Mouse (Mus musculus) limb, embryonic 14.5 days (tissue): ENCODE measurements at regions not wholly inside any gene's neighbourhood (a gene's known extent, or its start where the extent isn't known, plus 50 kb on each side); places are given as distances from the start of the nearest gene placed in this dataset.

Experiments used
- ATAC-seq: fragments of 200-750 bp; cut with Nextera tagmentation; 2 replicates; pipeline ENCODE4 v1.8.0; 2017; ENCODE audit warnings: low read depth, moderate number of reproducible peaks, moderate TSS enrichment; ENCODE audit not compliant: low FRiP score
- DNase-seq: peaks from one replicate; pipeline ENCODE4 v3.0.0-alpha.2; 2015; ENCODE audit warnings: low spot score
- H3K27ac ChIP-seq: fragments of 300-500 bp; sonication (generic); replicated peaks from 2 replicates; pipeline ENCODE4 v1.5.1; 2014; ENCODE audit warnings: low read depth, mild to moderate bottlenecking, low read length, moderate library complexity, mixed read lengths
- H3K27me3 ChIP-seq: fragments of 300-500 bp; sonication (generic); 2 replicates; pipeline ENCODE4 v1.6.1; 2014; ENCODE audit warnings: low read length, mixed read lengths; ENCODE audit not compliant: control insufficient read depth, insufficient read depth
- H3K36me3 ChIP-seq: fragments of 300-500 bp; sonication (generic); 2 replicates; pipeline ENCODE4 v1.6.1; 2014; ENCODE audit warnings: mild to moderate bottlenecking, low read length, moderate library complexity, mixed read lengths; ENCODE audit not compliant: control insufficient read depth, insufficient read depth
- H3K4me1 ChIP-seq: fragments of 300-500 bp; sonication (generic); 2 replicates; pipeline ENCODE4 v1.6.1; 2014; ENCODE audit warnings: antibody characterized with exemption, low read length, mixed read lengths; ENCODE audit not compliant: control insufficient read depth, insufficient read depth
- H3K4me2 ChIP-seq: fragments of 300-500 bp; sonication (generic); replicated peaks from 2 replicates; pipeline ENCODE4 v1.6.1; 2014; ENCODE audit warnings: low read depth, mild to moderate bottlenecking, low read length, moderate library complexity; ENCODE audit not compliant: severe bottlenecking
- H3K4me3 ChIP-seq: fragments of 300-500 bp; sonication (generic); replicated peaks from 2 replicates; pipeline ENCODE4 v1.5.1; 2014; ENCODE audit warnings: low read length
- H3K9ac ChIP-seq: fragments of 300-500 bp; sonication (generic); 2 replicates; pipeline ENCODE4 v1.6.1; 2014; ENCODE audit warnings: mild to moderate bottlenecking, low read depth, low read length, moderate library complexity; ENCODE audit not compliant: severe bottlenecking
- H3K9me3 ChIP-seq: fragments of 300-500 bp; sonication (generic); 2 replicates; pipeline ENCODE4 v1.6.1; 2016; ENCODE audit warnings: low read length; ENCODE audit not compliant: control insufficient read depth
- POLR2A ChIP-seq: fragments of 200-500 bp; IDR thresholded peaks from 2 replicates; pipeline ENCODE4 v1.8.0; 2012; ENCODE audit warnings: inconsistent platforms, mild to moderate bottlenecking, moderate library complexity, borderline replicate concordance; ENCODE audit not compliant: insufficient read depth, insufficient read length; ENCODE audit errors: extremely low read depth
- WGBS: fragments of 180-500 bp; shearing (Covaris S2); extraction: QIAGEN DNeasy Blood & Tissue Kit; methylation state at CpG from one replicate; pipeline ENCODE4 v1.1.7; 2014; 5-methylcytosine and 5-hydroxymethylcytosine counted together

DNA sequence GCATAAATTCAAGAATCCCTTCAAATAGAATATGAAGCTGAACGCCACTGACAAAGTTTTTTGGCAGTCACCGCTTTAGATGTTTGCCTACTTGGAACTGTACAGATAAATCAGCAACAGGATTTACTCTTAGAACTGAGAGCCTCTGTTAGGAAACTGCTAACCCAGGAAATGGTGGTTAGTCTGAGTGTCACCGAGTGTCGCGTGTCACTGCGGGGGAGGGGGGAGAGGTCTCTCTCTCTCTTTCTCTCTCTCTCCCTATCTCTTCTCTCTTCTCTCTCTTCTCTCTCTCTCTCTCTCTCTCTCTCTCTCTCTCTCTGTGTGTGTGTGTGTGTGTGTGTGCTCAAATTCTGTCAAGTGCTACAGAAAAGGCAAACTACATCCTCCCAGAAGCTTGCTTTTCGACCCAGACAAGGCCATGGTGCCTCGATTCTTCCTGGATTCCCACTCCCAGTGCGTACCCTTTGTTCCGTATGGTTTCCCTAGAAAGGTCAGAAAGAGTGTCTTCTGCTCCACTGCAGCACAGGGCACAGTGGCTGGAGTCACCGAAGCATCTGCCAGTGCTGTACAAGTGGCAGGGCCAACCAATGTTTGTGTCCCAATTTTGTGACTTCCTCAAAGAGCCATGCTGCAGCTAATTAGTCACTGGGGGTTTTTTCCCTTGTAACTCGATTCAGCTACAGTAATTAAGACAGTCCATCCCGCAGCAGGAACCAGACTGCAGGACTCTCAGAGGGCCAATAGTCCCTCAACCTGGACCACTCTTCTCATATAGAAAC lies 87.0 kb downstream of the Cog6 start:
- DNase-seq (no peak), ATAC-seq (no peak)
- TF ChIP-seq POLR2A, result no peak

DNA sequence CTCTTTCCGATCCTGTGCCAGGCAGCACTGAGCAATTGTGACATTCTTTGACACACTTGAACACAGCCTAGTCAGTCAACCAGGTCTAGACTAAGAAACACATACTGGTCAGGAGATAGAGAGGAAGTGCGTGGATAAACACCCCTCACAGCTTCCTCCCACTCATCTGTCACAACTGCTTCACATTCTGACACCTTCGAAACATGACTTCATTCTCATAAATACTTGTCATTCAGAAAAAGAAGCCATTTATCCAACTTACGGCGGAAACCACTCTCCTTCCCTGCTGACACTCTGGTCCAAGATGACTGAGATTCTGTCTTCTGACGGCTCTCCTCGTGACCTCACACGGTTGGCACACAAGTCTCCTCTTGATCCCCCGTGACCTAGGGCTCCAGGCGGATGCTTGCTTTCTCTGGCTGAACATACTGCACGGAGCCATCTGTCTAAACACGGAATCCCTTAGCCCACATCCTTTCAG lies 89.6 kb downstream of the Cog6 start:
- H3K9me3 ChIP-seq, result 0 out of 2 replicates have a peak, but pooled peaks cover 4% of the 10 kb centered on the region
- no peak for TF ChIP-seq POLR2A
- 83% methylated on average over 12 of the region's 12 CpGs for WGBS
- DNase-seq (no peak), ATAC-seq (no peak)
- no peak overlapping the region for H3K4me2 ChIP-seq
- H3K27ac ChIP-seq, result no peak overlapping the region
- H3K4me1 ChIP-seq, result no peaks in the 10 kb centered on the region
- no peaks in the 10 kb centered on the region for H3K27me3 ChIP-seq
- no peaks in the 10 kb centered on the region for H3K36me3 ChIP-seq
- H3K9ac ChIP-seq, result no peak overlapping the region
- no peak overlapping the region for H3K4me3 ChIP-seq

More for the DNA sequence above, 87.0 kb downstream of the Cog6 start:
- H3K4me1 ChIP-seq, result no peaks in the 10 kb centered on the region
- H3K4me2 ChIP-seq, result no peak overlapping the region
- no peak overlapping the region for H3K9ac ChIP-seq
- WGBS, result 62% methylated on average over 13 of the region's 13 CpGs
- H3K9me3 ChIP-seq, result 0 out of 2 replicates have a peak, but pooled peaks cover 3% of the 10 kb centered on the region
- no peaks in the 10 kb centered on the region for H3K27me3 ChIP-seq
- H3K27ac ChIP-seq, result no peak overlapping the region
- no peaks in the 10 kb centered on the region for H3K36me3 ChIP-seq
- no peak overlapping the region for H3K4me3 ChIP-seq

DNA sequence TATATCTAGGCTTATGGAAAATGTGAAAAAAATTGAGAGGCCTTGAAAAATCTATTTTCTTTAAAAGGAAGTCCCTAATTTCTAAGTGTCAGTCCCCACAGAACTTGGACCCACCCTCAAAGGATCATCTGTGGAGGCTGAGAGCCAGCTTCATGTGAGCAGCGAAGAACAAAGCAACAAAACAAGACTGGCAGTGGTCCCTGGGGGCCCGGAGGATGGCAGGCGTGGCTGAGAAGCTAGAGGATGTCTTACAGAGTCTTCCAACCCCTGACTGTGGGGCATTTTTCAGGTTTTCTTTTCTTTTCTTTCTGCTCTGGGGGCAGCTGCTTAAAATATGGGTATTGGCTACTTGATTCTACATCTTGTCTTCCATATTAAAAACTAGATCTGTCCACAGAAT lies 90.5 kb downstream of the Cog6 start:
- no peak for TF ChIP-seq POLR2A
- 80% methylated on average over 3 of the region's 3 CpGs for WGBS
- H3K9me3 ChIP-seq, result 0 out of 2 replicates have a peak, but pooled peaks cover 4% of the 10 kb centered on the region
- ATAC-seq (no peak), DNase-seq (no peak)
- H3K9ac ChIP-seq, result no peak overlapping the region
- H3K4me3 ChIP-seq, result no peak overlapping the region
- no peak overlapping the region for H3K27ac ChIP-seq
- no peaks in the 10 kb centered on the region for H3K4me1 ChIP-seq
- H3K27me3 ChIP-seq, result no peaks in the 10 kb centered on the region
- no peaks in the 10 kb centered on the region for H3K36me3 ChIP-seq
- H3K4me2 ChIP-seq, result no peak overlapping the region

DNA sequence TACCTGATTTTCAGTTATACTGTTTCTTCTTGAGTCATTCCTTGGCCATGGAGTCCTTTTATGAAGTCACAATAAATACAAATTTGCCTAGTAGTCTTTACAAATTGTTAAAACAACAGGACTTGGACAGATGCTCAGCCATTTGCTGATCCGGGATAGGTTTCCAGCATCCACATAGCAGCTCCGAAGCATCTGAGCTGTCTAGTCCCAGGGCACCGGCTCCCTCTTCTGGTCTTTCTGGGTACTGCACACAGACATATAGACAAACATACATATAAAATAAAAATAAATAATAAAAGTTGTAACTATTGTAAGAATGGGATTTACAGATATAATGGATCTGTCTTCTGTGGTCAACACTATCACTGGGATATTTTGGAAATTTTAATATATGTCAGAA lies 91.8 kb downstream of the Cog6 start:
- Histone ChIP-seq H3K36me3 (no peaks in the 10 kb centered on the region), H3K4me1 (no peaks in the 10 kb centered on the region), H3K9me3 (0 out of 2 replicates have a peak, but pooled peaks cover 4% of the 10 kb centered on the region), H3K27me3 (no peaks in the 10 kb centered on the region), H3K9ac (no peak overlapping the region), H3K27ac (no peak overlapping the region), H3K4me2 (no peak overlapping the region), H3K4me3 (no peak overlapping the region)
- DNase-seq, result no peak
- no peak for TF ChIP-seq POLR2A
- no peak for ATAC-seq
- 60% methylated on average over 3 of the region's 3 CpGs for WGBS

DNA sequence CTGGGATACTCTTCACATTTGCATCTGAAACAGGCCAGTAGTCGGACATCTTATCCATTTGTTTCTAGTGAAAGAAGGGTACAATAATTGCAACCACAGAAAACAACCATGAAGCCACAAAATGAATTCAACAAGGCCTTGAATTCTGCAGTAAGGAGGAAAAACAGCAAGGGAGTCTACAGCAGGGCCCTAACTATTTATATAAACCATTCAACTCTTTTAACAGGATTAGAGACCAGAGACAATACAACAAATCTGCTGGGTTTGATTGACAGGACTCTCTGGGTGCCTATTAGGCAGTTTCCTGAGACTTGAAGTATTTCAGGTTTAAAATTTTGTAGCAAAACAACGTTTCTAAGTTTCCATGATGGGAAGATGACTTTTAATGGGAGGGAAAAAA lies 92.4 kb downstream of the Cog6 start:
- ATAC-seq (no peak), DNase-seq (no peak)
- Histone ChIP-seq H3K4me1 (no peaks in the 10 kb centered on the region), H3K9me3 (0 out of 2 replicates have a peak, but pooled peaks cover 4% of the 10 kb centered on the region), H3K27me3 (no peaks in the 10 kb centered on the region), H3K27ac (no peak overlapping the region), H3K36me3 (no peaks in the 10 kb centered on the region), H3K4me2 (no peak overlapping the region), H3K9ac (no peak overlapping the region), H3K4me3 (no peak overlapping the region)
- 79% methylated on average over 2 of the region's 2 CpGs for WGBS
- no peak for TF ChIP-seq POLR2A
